Mouse (Mus musculus) neural tube, embryonic 10.5 days (tissue): ENCODE measurements around the gene Trappc2l.
A peak's percentile ranks its signal among the peaks of the same experiment; 100 is the strongest.

Source experiments
- DNase-seq: peaks from one replicate; pipeline ENCODE4 v3.0.0-alpha.2; 2017; ENCODE audit warnings: low spot score; ENCODE audit errors: extremely low spot score

Gene Trappc2l

DNA sequence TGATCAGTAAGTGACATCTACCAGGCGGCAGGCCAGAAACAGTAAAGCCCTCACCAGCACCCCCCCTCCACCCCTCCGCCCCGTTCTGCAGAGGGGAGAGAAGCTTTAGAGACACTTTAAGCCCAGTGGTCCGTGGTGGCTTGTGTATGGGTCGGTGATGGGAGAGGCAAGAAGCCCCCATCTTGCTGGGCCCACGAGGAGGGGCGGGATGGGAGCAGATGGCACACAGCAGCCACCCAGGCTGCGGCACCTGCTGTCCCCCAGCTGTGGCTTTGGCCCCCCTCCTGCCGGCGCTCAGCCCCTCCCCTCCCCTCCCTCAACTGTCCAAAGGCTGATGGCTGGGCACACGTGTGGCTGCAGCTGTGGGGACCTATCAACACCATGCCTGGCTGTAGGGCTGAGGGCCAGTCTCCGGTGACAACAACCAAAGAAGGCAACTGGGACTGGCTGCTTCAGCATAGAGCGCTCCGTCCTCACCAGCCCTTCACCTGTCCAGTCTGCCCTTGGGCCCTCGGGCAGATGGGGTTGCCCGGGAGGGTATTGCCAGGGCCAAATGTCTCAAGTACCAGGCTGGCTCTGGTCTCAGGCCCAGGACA lies 40.0 kb downstream of the Trappc2l start:
- no peak for DNase-seq

DNA sequence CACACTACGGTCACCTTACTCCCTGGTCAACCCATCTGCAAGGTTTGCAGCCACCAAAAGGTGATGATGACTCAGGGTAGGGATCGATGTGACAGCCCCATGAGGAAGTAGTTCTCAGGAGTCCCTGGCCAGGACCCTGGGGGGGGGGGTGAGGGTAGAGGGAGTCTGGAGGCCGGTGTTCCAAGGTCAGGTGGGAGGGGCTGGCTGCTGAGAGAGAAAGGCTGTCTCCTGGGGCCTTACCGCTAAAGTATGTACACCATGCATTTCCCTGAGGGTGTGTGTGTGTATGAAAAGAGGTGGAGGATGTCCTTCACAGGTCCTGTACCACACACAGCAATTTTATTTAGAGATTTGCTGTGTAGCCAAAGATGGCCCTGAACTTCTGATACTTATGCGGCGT lies 41.2 kb downstream of the Trappc2l start:
- no peak for DNase-seq

DNA sequence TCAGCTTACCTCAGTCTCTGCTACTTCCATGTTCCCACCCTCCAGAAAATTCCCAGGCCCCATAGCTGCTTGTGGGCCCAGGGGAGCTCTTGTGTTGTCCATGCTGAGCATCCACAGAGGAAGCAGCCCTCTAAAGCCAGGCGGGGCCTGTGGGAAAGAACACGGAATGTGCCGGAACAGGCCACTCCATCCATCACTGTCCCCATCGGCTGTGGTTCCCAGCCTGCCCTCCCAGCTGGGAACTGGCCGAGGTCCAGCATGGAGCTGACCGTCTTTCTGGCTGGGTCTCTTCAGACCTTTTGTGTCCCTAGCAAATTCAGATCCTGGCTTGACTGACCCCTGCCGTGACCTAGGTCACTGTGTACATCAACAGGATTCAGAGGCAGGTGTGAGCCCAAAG lies 43.3 kb downstream of the Trappc2l start:
- DNase-seq: peak; percentile 29

DNA sequence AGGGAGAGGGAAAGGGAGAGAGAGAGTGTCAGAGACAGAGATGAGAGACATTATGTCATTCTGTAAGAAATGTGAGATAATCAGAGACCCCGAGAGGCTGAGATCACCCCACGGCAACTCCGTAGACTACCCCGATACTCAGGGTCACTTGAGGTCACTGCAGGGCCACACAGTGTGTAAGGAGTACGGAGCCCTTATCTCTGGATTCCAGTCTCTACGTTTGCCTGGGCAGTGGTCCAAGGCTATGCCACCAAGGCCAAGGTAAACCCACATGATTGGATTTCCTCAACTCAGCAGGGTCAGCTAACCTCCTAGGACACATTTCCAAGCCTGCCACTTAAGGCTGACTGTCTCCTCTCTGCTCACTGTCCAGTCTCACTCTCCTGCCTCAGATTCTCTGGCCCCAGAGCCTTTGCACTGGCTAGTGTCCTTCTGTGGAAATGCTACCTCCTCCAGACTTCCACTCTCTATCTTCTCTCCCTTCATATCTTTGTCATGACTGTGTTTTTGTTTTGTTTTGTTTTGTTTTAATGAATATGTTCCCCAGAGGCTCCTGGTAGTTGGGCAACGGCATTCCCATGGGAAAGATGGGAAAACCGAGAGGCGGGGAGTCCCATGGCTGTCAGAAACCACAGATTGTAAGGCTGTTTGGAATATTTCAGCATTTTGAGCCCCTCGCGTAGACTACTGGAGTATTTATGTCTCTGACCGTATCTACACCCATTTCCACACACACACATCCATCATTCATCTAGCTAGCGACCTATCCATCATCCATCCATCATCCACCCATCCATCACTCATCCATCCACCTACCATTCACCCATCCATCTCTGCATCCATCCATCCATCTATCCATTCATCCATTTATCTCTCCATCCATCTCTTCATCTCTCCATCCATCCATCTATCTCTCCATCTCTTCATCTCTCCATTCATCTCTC lies 44.9 kb downstream of the Trappc2l start:
- no peak for DNase-seq

DNA sequence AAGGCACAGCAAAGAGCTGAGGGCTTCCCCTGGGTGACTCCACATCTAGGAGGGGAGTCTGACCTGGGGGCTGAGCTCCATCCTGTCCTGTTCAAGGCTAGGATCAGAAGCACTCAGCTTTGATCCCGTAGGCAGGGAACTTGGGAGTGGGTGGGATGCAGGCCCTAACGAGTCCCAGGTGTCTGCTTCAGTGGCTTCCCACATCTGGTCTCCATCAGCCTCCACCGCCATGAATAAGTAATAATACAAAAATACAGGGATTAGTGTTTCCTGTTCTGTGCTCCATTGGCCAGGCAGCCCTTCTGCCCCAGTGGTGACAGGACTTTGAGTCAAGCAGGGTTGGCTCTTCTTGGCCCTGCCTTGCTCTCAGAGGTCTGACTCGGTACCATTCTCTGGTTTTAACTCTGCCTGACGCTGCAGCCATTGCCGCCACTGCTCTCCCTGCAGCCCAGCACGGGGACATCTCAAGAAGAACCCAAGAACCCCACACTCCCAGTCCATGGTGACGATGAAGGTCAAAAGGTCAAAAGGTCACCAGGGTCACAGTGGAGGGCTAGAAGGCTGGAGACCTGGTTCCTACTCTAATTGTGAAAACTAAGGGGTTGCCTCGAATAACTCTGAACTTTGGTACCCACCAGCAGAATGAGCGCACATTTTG lies 46.8 kb downstream of the Trappc2l start:
- peak; percentile 59 for DNase-seq

DNA sequence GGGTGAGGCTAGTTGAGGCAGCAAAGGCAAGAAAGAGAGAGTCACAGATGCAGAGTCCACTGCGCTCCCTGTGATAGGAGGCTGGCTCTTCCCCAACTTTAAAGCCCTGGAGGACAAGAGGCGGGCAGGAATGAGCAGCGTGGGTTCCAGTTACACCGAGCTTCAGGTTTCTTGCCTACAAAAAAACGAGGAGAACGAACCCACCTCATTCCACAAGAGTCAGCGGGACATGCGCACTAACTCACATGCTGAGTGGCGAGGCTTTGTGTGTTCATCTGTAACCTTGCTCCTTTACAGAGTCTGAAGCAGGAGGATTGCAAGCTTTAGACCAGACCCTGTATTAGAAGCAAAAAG lies 47.3 kb downstream of the Trappc2l start:
- DNase-seq: no peak

DNA sequence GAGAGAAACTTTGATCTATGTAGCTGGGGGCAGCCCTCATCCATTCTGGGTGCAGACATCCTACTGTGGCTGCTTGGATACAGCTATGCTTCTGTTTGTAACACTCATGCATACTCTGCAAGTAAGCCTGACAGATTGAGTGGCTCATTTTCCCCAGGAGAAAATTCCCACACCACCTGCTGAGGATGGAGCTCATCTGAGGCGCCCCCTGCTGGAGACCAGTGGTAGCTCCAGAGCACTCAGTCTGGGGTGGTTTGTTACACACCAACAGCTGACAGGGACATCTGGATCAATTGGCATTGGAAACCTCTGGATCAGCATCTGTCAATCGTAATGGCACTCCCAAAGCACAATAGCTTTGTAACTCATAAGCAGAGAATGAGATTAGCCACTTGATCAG lies 48.6 kb downstream of the Trappc2l start:
- no peak for DNase-seq

DNA sequence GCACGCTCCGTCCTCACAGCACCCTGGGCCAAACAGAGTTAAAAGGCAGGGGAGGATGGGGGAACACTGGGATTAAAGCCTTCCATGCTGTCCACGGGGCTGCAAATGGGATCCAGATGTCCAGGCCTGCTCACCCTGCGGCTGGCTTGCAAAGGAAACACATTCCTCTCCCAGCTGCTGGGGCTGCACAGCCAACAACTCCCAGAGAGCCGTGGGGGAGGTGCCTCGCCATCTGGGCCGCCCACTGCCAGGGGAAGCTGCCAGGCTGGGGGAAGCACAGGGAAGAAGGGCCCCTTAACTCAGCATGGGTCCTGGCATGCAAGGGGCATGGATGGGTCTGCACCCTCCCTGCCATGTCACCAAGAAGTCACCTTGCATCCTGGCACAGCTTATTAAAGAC lies 49.7 kb downstream of the Trappc2l start:
- DNase-seq: peak; percentile 75

DNA sequence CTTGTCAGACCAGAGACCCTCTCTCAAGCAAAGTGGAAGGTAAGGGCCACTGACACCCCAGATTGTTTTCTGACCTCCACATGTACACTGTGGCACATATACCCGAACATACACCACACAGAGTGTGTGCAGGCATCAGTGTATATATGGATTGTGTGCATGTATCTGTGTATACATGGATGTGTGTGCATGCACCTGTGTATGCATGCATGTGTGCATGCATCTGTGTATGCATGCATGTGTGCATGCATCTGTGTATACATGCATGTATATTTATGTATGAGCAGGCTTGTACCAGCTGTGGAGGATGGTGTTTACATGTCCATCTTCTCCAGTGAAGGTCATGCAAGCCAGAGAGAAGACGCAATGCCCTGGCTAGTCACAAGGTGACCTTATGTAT lies 50.5 kb downstream of the Trappc2l start:
- no peak for DNase-seq

DNA sequence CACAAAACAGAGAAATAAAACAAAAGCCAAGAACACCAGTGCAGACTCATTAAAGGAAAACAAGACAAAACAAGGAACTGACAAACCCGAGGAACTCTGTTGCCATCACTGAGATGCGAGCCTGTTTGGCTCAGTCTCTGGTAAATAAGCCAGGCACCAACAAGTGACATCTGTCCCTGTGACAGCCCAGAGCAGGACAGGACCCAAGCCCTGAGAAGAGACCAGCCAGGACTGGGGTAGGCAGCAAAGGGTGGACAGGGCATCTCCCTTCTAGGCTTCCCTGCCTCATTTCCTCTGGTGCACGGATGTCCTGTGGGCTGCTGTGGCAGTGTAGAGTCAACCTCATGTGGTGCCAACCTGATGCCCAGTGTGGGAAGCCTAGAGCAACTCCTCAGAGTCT lies 51.7 kb downstream of the Trappc2l start:
- DNase-seq: no peak

DNA sequence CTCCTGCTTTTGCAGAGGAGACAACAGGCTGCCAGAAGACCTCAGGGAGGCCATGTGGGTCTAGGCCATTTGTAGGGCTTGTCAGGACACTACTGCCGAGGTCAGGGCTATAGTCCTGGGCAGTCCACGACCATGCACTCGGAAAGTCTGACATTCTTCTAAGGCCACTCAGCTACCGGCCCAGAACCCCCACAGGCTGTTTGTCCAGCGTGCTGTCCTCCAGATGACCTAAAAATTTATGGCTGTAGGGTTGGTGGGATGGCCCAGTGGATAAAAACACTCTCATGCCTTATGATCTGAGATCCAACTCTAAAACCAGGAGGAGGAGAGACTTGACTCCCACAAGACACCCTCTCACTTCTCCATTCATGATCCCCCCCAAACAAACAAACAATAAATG lies 52.2 kb downstream of the Trappc2l start:
- no peak for DNase-seq

DNA sequence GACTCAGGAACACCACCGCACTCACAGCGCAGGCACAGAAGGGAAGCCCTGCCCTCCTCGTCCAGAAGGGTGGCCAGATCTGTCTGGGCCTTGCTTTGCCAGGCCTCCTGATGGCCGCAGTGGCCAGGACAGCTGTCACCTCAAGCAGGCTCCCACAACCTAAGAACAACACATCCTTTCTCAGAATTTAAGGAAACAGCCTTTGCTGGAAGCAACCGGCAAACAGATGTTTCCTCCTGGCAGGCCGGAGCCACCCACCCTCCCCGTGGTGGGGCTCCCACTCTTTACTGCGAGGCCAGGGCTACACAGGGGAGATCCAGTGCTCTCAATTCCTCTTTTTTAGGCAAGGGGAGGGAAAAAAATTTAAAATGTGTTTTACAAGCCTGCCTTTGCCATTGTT lies 53.8 kb downstream of the Trappc2l start:
- no peak for DNase-seq

DNA sequence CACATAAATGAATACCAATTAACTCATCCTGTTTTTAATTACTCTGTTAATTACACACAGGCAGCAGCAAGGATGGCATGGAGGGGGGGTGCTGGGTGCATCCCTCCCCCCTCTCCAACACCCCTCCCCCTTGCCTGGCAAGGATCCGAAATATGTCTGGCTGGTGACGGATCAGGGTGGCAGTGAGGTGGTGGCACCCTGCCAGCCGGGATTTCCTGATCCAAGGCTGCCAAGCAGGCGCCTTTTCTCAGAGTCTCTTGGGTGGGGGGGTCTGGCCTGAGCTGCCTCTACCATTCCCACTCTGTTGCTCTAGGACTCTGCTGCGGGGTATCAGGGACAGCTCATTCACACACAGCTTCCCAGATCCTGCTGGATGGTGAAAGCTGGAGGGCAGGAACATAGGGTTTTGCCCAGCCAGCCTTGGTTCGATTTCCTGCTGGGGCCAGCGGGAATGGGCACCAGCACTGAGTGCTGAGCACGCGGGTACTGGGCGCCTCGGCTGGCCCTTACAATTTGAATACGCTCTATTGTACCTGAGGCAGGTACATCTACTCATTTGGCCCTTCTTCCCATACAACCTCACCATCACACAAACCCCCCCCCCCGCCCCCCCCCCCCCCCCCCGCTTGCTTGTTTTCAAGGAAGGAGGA lies 54.4 kb downstream of the Trappc2l start:
- no peak for DNase-seq
